Mouse (Mus musculus): ENCODE data around the gene Wdfy3. TPM values are rescaled to one million over a fixed set of nuclear protein-coding genes. Genes with fewer than 3 reads are reported as not detected.
A peak's percentile ranks its signal among the peaks of the same experiment; 100 is the strongest.
"Not testable (repeated sequence)": the region's sequence is repeated elsewhere in the genome, so short reads cannot be mapped to it uniquely, and the experiment has no call there.

The Wdfy3 gene
- 20.4 and 21.7 TPM in 2 replicates for polyA plus RNA-seq (2014; fragmentation: Nextera tagmentation; extraction: Ambion mirVana)

DNA sequence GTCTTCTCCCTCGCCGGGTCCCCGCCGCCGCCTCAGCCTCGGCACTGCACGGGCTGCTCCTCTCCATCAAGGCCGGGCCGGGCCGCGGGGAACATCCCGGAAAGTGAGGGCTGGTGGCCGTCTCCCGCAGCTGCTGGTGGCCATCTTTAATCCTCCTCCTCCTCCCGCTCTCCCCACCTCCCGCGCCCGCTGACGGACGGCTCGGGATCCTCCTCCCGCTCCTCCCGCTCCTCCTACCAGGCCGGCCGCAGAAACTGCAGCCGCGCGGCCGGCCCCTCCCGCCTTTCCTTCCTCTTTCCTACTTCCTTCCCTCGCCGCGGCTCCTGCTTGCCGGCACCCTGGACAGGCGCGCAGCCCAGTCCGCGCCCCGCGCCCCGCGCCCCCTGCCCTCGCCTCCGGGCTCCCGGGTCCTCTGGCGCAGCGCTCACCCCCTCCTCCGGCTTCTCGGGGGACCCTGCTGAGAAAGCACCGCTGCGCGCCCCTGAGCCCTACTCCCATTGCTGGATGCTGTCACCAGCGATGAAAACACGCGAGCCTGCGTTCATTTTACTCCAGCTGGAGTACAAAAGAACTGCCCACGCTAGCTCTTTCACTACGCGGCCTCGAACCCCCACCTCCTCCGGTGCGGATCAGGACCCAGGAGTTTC, at the start of gene Wdfy3:
Gene Wdfy3 (minus strand): TSS at position 155 of the 647 bp plus-strand sequence.
- H3K4me2 ChIP-seq, result peak within 1 kb of the TSS; percentile 88
- H3K4me1 ChIP-seq (ENCODE audit: insufficient read depth), result peaks cover 3% of the 10 kb centered on the region; the same call in 1 of the 2 replicates
- 0 out of 2 replicates have a peak, but pooled peaks cover 8% of the 10 kb centered on the region for H3K36me3 ChIP-seq (ENCODE audit: insufficient read depth)
- peak within 1 kb of the TSS; percentile 95 for H3K27ac ChIP-seq (ENCODE audit: low read depth)
- WGBS, result under 1% methylated on average over 52 of the region's 62 CpGs
- DNase-seq (peak; percentile 94), ATAC-seq (ENCODE audit: insufficient read depth) (peak; percentile 93)
- no peak for TF ChIP-seq CTCF (IDR thresholded peaks at IDR 0.05; ENCODE audit: low read depth)
- peak within 1 kb of the TSS; percentile 83 for H3K4me3 ChIP-seq (ENCODE audit: low read depth, low read length)
- no peaks in the 10 kb centered on the region for H3K9me3 ChIP-seq (ENCODE audit: low read depth, low read length)
- no peaks in the 10 kb centered on the region for H3K27me3 ChIP-seq (ENCODE audit: insufficient read depth, low read length)
- H3K9ac ChIP-seq, result peak within 1 kb of the TSS; percentile 96

DNA sequence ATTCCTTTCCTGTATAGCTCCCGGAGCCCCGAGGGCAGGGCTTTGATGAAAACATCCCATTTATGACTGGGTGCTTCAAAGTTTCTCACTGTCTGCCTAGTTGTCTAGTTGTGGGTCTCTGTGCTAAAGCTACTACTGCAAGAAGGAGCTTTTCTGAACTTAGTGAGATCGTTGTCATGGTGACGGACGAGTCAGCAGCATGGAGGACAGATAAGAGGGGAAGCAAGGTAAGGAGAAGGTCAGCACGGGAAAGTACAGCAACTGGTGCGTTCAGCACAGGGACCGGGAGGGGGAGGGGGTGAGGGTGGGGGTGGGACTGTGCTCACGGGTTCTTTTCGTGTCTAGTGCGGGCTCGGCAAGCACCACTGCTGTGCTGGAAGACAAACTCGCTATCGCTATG, 43.3 kb upstream of the Wdfy3 start:
- Histone ChIP-seq H3K27me3 (ENCODE audit: insufficient read depth, low read length) (no peaks in the 10 kb centered on the region), H3K4me2 (peak overlapping the region; percentile 58), H3K4me1 (ENCODE audit: insufficient read depth) (0 out of 2 replicates have a peak, but pooled peaks cover 3% of the 10 kb centered on the region), H3K4me3 (ENCODE audit: low read depth, low read length) (peak overlapping the region; percentile 20), H3K9me3 (ENCODE audit: low read depth, low read length) (no peaks in the 10 kb centered on the region), H3K9ac (0 out of 2 replicates have a peak overlapping the region, but pooled peaks have one; percentile 11), H3K27ac (ENCODE audit: low read depth) (no peak overlapping the region), H3K36me3 (ENCODE audit: insufficient read depth) (no peaks in the 10 kb centered on the region)
- 11% methylated on average over 14 of the region's 14 CpGs for WGBS
- DNase-seq (peak; percentile 56), ATAC-seq (ENCODE audit: insufficient read depth) (peak; percentile 82; the same call in 1 of the 2 replicates)
- TF ChIP-seq CTCF (IDR thresholded peaks at IDR 0.05; ENCODE audit: low read depth), result no peak

DNA sequence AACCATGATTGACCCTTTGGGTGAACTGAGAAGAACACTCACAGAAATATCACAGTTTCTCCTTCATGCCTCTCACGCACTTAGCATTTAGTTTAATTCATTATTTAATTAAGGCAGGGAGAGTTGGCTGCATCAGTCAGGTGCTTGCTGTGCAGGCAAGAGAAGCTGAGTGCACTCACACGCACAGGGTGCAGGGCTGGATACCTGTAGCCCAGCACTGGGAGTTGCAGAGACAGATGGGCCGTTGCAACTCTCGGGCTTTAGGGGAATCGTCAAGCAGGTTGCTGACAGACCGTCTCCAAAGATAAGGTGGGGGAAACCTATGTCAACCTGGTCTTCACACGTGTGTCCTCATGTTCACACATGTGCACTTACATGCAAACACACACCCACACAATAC, 42.3 kb upstream of the Wdfy3 start:
- DNase-seq (no peak), ATAC-seq (ENCODE audit: insufficient read depth) (no peak)
- 66% methylated on average over 7 of the region's 7 CpGs for WGBS
- 0 out of 2 replicates have a peak, but pooled peaks cover 3% of the 10 kb centered on the region for H3K4me1 ChIP-seq (ENCODE audit: insufficient read depth)
- no peak overlapping the region for H3K27ac ChIP-seq (ENCODE audit: low read depth)
- no peaks in the 10 kb centered on the region for H3K27me3 ChIP-seq (ENCODE audit: insufficient read depth, low read length)
- no peaks in the 10 kb centered on the region for H3K36me3 ChIP-seq (ENCODE audit: insufficient read depth)
- TF ChIP-seq CTCF (IDR thresholded peaks at IDR 0.05; ENCODE audit: low read depth), result no peak
- no peak overlapping the region for H3K9ac ChIP-seq
- H3K4me3 ChIP-seq (ENCODE audit: low read depth, low read length), result no peak overlapping the region
- no peak overlapping the region for H3K4me2 ChIP-seq
- H3K9me3 ChIP-seq (ENCODE audit: low read depth, low read length), result no peaks in the 10 kb centered on the region

DNA sequence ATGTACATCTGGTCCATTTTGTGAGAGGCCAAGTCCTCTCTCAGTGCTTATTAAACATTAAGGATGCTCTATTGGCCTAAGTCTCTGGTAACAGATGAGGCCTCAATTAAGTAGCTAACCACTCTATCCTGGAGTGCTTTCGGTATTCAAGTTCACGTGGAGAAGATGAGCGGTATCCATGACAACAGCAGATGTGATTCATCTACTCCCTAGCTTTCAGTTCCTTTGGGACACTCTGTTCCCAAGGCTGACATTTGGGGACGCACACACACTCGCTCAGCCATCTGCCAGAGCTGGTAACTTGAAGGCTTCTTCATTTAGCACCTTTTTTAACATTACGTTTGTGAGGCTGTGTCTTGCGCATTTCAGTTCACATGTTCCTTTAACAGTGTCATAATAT, 40.3 kb upstream of the Wdfy3 start:
- Histone ChIP-seq H3K4me2 (no peak overlapping the region), H3K4me1 (ENCODE audit: insufficient read depth) (0 out of 2 replicates have a peak, but pooled peaks cover 3% of the 10 kb centered on the region), H3K9me3 (ENCODE audit: low read depth, low read length) (no peaks in the 10 kb centered on the region), H3K4me3 (ENCODE audit: low read depth, low read length) (no peak overlapping the region), H3K9ac (no peak overlapping the region), H3K36me3 (ENCODE audit: insufficient read depth) (no peaks in the 10 kb centered on the region), H3K27me3 (ENCODE audit: insufficient read depth, low read length) (no peaks in the 10 kb centered on the region), H3K27ac (ENCODE audit: low read depth) (no peak overlapping the region)
- 74% methylated on average over 7 of the region's 7 CpGs for WGBS
- ATAC-seq (ENCODE audit: insufficient read depth) (no peak), DNase-seq (no peak)
- TF ChIP-seq CTCF (IDR thresholded peaks at IDR 0.05; ENCODE audit: low read depth), result no peak

DNA sequence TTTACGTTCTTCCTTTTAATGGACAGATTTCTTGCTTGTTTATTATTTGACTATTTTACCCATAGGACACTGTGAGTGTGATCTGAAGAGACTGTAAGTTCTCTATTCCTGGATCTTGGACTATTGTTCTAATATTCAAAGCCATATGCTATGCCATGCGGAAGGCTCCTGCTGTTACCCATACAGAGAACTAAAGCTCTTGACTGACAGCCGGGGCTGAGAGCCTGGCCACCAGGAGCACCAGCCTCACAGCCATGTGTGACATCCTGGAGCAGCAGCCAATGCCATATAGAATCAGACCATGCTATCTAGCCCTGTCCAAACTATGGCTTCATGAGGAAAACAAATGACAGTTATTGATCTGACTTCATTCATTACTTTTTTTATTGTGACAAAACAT, 36.2 kb upstream of the Wdfy3 start:
- no peaks in the 10 kb centered on the region for H3K36me3 ChIP-seq (ENCODE audit: insufficient read depth)
- no peaks in the 10 kb centered on the region for H3K27me3 ChIP-seq (ENCODE audit: insufficient read depth, low read length)
- no peak overlapping the region for H3K4me2 ChIP-seq
- H3K4me1 ChIP-seq (ENCODE audit: insufficient read depth), result no peaks in the 10 kb centered on the region
- DNase-seq, result no peak
- no peaks in the 10 kb centered on the region for H3K9me3 ChIP-seq (ENCODE audit: low read depth, low read length)
- no peak overlapping the region for H3K4me3 ChIP-seq (ENCODE audit: low read depth, low read length)
- no peak overlapping the region for H3K27ac ChIP-seq (ENCODE audit: low read depth)
- TF ChIP-seq CTCF (IDR thresholded peaks at IDR 0.05; ENCODE audit: low read depth), result no peak
- 78% methylated on average over 3 of the region's 3 CpGs for WGBS
- no peak overlapping the region for H3K9ac ChIP-seq
- ATAC-seq (ENCODE audit: insufficient read depth), result no peak

DNA sequence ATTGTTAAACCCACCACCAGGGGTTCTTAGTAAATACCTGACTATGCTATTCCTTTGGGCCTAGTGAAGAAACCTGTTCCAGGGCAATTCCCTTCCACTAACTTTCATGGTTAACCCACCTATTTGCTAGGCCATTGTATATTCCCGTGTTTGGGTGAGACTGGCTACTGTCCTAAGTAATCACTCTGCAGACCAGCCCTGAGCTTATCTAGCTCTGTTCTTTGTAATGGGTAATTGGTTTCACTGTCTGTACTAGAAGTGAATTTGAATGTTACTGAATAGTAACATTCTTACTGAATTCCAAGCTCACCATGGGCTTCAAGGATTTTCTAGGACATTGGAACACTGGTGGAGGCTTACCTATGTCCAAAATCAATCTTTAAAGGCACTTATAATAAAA, 32.1 kb upstream of the Wdfy3 start:
- not testable (repeated sequence) for H3K27me3 ChIP-seq (ENCODE audit: insufficient read depth, low read length); H3K4me1 ChIP-seq (ENCODE audit: insufficient read depth); H3K9me3 ChIP-seq (ENCODE audit: low read depth, low read length); H3K9ac ChIP-seq; H3K36me3 ChIP-seq (ENCODE audit: insufficient read depth); H3K27ac ChIP-seq (ENCODE audit: low read depth); H3K4me3 ChIP-seq (ENCODE audit: low read depth, low read length); DNase-seq; H3K4me2 ChIP-seq; ATAC-seq (ENCODE audit: insufficient read depth)
- WGBS, result 89% methylated on average over 1 of the region's 1 CpGs

DNA sequence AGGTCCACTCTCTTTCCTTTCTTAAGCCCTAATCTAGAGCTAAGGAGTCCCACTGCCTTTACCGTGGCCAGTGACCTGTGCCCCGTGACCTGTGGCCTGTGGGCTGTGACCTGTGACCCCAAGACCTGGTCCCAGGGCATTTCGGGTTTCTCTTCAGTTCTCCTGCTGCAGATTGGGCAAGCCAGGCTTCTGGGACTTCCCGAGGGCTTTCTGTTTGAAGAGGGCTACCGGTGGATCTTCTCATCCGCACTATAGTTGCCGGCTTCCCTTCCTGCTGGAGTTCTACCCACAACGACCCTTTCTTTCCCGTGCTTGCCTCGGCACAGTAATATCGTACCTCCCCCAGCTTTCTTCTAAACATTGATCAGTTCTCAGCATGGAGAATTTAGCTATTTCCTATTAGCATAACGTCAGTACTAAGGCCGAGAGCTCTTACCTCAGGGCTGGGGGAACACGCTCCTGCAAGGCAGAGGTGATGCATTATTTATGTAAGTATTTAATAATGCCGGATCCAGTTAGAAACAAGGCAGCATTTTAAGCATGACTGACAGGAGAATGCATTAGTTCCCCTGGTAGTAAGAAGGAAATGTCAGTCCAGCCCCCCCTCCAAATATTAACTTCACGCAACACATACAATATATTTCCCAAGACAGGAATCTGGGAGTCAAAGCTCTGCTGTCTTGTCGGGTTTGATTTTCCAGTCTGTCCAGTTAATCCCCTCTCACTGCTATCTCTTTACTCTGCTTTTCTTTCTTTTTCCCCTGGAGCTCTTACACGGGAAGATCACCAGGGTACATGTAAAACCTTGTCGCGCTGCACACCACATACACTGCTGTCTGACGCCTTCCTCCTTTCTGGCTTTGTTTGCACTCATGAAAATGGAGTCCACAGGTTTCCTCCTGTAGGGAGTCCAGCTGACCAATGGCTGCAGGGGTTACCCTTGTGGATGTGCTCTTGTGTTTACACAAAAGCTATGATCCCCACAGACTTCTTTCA, 30.8 kb upstream of the Wdfy3 start:
- no peak for TF ChIP-seq CTCF (IDR thresholded peaks at IDR 0.05; ENCODE audit: low read depth)
- Histone ChIP-seq H3K4me1 (ENCODE audit: insufficient read depth) (no peaks in the 10 kb centered on the region), H3K36me3 (ENCODE audit: insufficient read depth) (no peaks in the 10 kb centered on the region), H3K9ac (no peak overlapping the region), H3K27ac (ENCODE audit: low read depth) (no peak overlapping the region), H3K4me2 (no peak overlapping the region), H3K27me3 (ENCODE audit: insufficient read depth, low read length) (no peaks in the 10 kb centered on the region), H3K9me3 (ENCODE audit: low read depth, low read length) (peaks cover 4% of the 10 kb centered on the region; the same call in 1 of the 2 replicates), H3K4me3 (ENCODE audit: low read depth, low read length) (no peak overlapping the region)
- 59% methylated on average over 21 of the region's 21 CpGs for WGBS
- DNase-seq (no peak), ATAC-seq (ENCODE audit: insufficient read depth) (no peak)

Measured in lung, embryonic 14.5 days (tissue).